Comparison of ENCODE assay signal across 9 mouse cellular contexts in the genomic region with DNA sequence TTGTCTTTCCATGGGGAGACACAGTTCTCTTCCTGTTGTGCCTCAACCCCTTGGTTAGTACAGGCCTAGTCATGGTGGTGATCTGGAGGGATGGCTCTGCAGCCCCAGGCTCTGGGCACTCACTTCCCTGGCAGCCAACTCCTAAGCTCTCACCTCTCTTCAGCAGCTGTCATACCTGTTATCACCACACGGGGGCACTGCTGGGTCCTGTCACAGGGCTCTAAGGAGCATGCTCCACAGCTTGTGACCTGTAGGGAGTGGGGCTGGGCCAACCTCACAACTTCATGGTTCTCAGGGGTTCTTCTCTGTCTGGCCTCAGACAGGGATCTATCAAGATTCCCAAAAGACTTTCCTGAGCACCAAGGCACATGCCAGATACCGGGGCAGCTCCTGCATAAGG. TPM values are rescaled to one million over a fixed set of nuclear protein-coding genes. Genes with fewer than 3 reads are reported as not detected.
DNase-seq lines count a peak whose midpoint lies in the region; ATAC-seq lines count a peak whose summit lies in the region.
"Had no signal": no experiment of that assay in that cellular context is flagged by ENCODE, and none has a peak within 500 bp of the region (broad histone marks: within the 10 kb centered on the region; RNA-seq: fewer than 3 reads in every experiment).

No protein-coding gene starts in this region.

- 24% methylated on average over 2 of the region's 2 CpGs for WGBS in forebrain, embryonic 10.5 days
- 14% methylated on average over 2 of the region's 2 CpGs for WGBS in forebrain, embryonic 15.5 days

- DNase-seq in forebrain, embryonic 10.5 days (ENCODE audit: extremely low spot score, low spot score) = peak; percentile 92
- DNase-seq in T-cell, adult 2 months (ENCODE audit: low spot score) = peak; percentile 72
- peak; percentile 75 to 88 for DNase-seq in cerebellum, postnatal 4 days (ENCODE audit: low spot score in 2 of 2)
- peak; percentile 69 for DNase-seq in heart, adult 8-10 months (ENCODE audit: low spot score)
- DNase-seq in layer of hippocampus, postnatal 25 days (ENCODE audit: extremely low spot score in 1 of 2, low spot score in 1 of 2) = peak; percentile 76 to 96
- peak; percentile 91 for DNase-seq in mesoderm, embryonic 11.5 days (ENCODE audit: low read depth, low spot score)
- DNase-seq in splenic B cell, adult 2 months (ENCODE audit: low read depth, low spot score) = peak; percentile 90

- no peak overlapping the region for H3K9ac ChIP-seq in forebrain, embryonic 15.5 days (replicated peaks)

- H3K4me2 ChIP-seq in forebrain, embryonic 15.5 days (replicated peaks) = no peak overlapping the region

- peak overlapping the region; percentile 1; the same call in 1 of the 2 replicates for H3K4me3 ChIP-seq in forebrain, embryonic 10.5 days
- no peak overlapping the region for H3K4me3 ChIP-seq in forebrain, embryonic 15.5 days
- H3K4me3 ChIP-seq: myocyte had no signal

- H3K27me3 ChIP-seq in forebrain, embryonic 10.5 days (ENCODE audit: poor library complexity, severe bottlenecking) = no peaks in the 10 kb centered on the region
- no peaks in the 10 kb centered on the region for H3K27me3 ChIP-seq in forebrain, embryonic 15.5 days
- H3K27me3 ChIP-seq in splenic B cell, adult 2 months (ENCODE audit: control insufficient read depth, insufficient read depth, low read length, poor library complexity, severe bottlenecking) = no peaks in the 10 kb centered on the region

- peaks cover 19% of the 10 kb centered on the region for H3K4me1 ChIP-seq in forebrain, embryonic 10.5 days
- peaks cover 12% of the 10 kb centered on the region for H3K4me1 ChIP-seq in forebrain, embryonic 15.5 days

- ATAC-seq in forebrain, embryonic 15.5 days (replicated peaks) = no peak

- H3K27ac ChIP-seq in forebrain, embryonic 10.5 days = peak overlapping the region; percentile 56
- no peak overlapping the region for H3K27ac ChIP-seq in forebrain, embryonic 15.5 days (replicated peaks)

- peaks cover 24% of the 10 kb centered on the region for H3K36me3 ChIP-seq in forebrain, embryonic 10.5 days (replicated peaks)
- no peaks in the 10 kb centered on the region for H3K36me3 ChIP-seq in forebrain, embryonic 15.5 days
- no peaks in the 10 kb centered on the region for H3K36me3 ChIP-seq in splenic B cell, adult 2 months (ENCODE audit: control insufficient read depth, insufficient read depth, low read length, poor library complexity, severe bottlenecking)

- no peaks in the 10 kb centered on the region for H3K9me3 ChIP-seq in forebrain, embryonic 10.5 days
- H3K9me3 ChIP-seq in forebrain, embryonic 15.5 days = no peaks in the 10 kb centered on the region

RNA-seq across cellular contexts. Expression of gene Mslnl, which starts 3.8 kb away (rescaled TPM):
- not detected in 2 replicates for polyA plus RNA-seq in forebrain, embryonic 10.5 days (2016; fragmentation: Nextera tagmentation; extraction: Ambion mirVana)
- not detected in 2 replicates for polyA plus RNA-seq in forebrain, embryonic 15.5 days (2015; fragmentation: Nextera tagmentation; extraction: Ambion mirVana)
- total RNA-seq in heart, adult 8-10 months (2022) = not detected
- total RNA-seq in layer of hippocampus, postnatal 25 days (2021) = under 1 TPM in 1 of 2 experiments, not detected in 1; 0.14 TPM
- polyA plus RNA-seq: myocyte had no signal

RNA-seq across cellular contexts. Expression of gene Rpusd1, which starts 4.6 kb away (rescaled TPM):
- polyA plus RNA-seq in forebrain, embryonic 10.5 days (2016; fragmentation: Nextera tagmentation; extraction: Ambion mirVana) = 22.0 and 24.2 TPM in 2 replicates
- 24.2 and 26.3 TPM in 2 replicates for polyA plus RNA-seq in forebrain, embryonic 15.5 days (2015; fragmentation: Nextera tagmentation; extraction: Ambion mirVana)
- total RNA-seq in heart, adult 8-10 months (2022) = 1 to 10 TPM; 4.5 to 5.3 (median 4.6) TPM
- 10 to 100 TPM; 45.4 to 49.2 TPM for total RNA-seq in layer of hippocampus, postnatal 25 days (2021)

RNA-seq across cellular contexts. Expression of gene Chtf18, which starts 4.9 kb away (rescaled TPM):
- polyA plus RNA-seq in forebrain, embryonic 10.5 days (2016; fragmentation: Nextera tagmentation; extraction: Ambion mirVana) = 64.0 and 74.5 TPM in 2 replicates
- polyA plus RNA-seq in forebrain, embryonic 15.5 days (2015; fragmentation: Nextera tagmentation; extraction: Ambion mirVana) = 14.5 and 14.8 TPM in 2 replicates
- total RNA-seq in heart, adult 8-10 months (2022) = 1 to 10 TPM; 1.2 to 2.1 (median 1.6) TPM
- total RNA-seq in layer of hippocampus, postnatal 25 days (2021) = 1 to 10 TPM; 1.3 to 2.1 TPM

RNA-seq across cellular contexts. Expression of gene Gng13, which starts 15.1 kb away (rescaled TPM):
- 0.57 and 0.59 TPM in 2 replicates for polyA plus RNA-seq in forebrain, embryonic 10.5 days (2016; fragmentation: Nextera tagmentation; extraction: Ambion mirVana)
- 1.6 and 1.7 TPM in 2 replicates for polyA plus RNA-seq in forebrain, embryonic 15.5 days (2015; fragmentation: Nextera tagmentation; extraction: Ambion mirVana)
- 1 to 10 TPM in 2 of 4 experiments, not detected in 2; 1.1 to 2.0 TPM for total RNA-seq in heart, adult 8-10 months (2022)
- total RNA-seq in layer of hippocampus, postnatal 25 days (2021) = 100 to 1,000 TPM; 108 to 125 TPM

RNA-seq across cellular contexts. Expression of gene Msln, which starts 22.1 kb away (rescaled TPM):
- not detected in 2 replicates for polyA plus RNA-seq in forebrain, embryonic 10.5 days (2016; fragmentation: Nextera tagmentation; extraction: Ambion mirVana)
- 0.31 and 0.72 TPM in 2 replicates for polyA plus RNA-seq in forebrain, embryonic 15.5 days (2015; fragmentation: Nextera tagmentation; extraction: Ambion mirVana)
- 10 to 100 TPM in 3 of 4 experiments, 1 to 10 TPM in 1; 9.8 to 20.9 (median 17.6) TPM for total RNA-seq in heart, adult 8-10 months (2022)
- total RNA-seq in layer of hippocampus, postnatal 25 days (2021) = 1 to 10 TPM in 1 of 2 experiments, under 1 TPM in 1; 0.71 to 1.8 TPM

Comparison
In these comparisons a context has a peak if more than half of its experiments do, and no peak if none do; other contexts are left out.
1. RNA of gene Rpusd1, which starts 4.6 kb away (total RNA-seq): 45.4 to 49.2 TPM in layer of hippocampus, postnatal 25 days; 4.5 to 5.3 TPM in heart, adult 8-10 months; every median in the first group is over 4 times any median in the second.
2. Peak in every context shown above with its lines, with median percentiles within 50 percentile points of each other: DNase-seq.